Mouse (Mus musculus) CD4-positive, CD25-positive, alpha-beta regulatory T cell, adult 4 months (primary cell): ENCODE measurements around the gene Wdr95. TPM values are rescaled to one million over a fixed set of nuclear protein-coding genes. Genes with fewer than 3 reads are reported as not detected.

Experiments
- ATAC-seq: one replicate; pipeline ENCODE4 v1.8.0; 2017
- polyA plus RNA-seq, 2 experiments: library from polyadenylated mRNA; unstranded; fragments of 100-300 nt; shearing (Covaris generic); gene quantifications; one replicate each; pipeline ENCODE4 v1.2.1; 2017

Wdr95 gene
- polyA plus RNA-seq, 2 experiments from 2014 or later = not detected

GRCm38 (mm10) chr5:149634409-149635035 is 106.0 kb downstream of the Wdr95 start:
- no peak for ATAC-seq

GRCm38 (mm10) chr5:149635556-149635955 is 107.1 kb downstream of the Wdr95 start:
- no peak for ATAC-seq

- peak; percentile 87 for ATAC-seq
These were observed 107.8 kb downstream of the Wdr95 start, which contains the start of gene Hsph1 for GRCm38 (mm10) chr5:149636075-149636920. Gene Hsph1 (minus strand): TSS chr5:149636376.

DNA sequence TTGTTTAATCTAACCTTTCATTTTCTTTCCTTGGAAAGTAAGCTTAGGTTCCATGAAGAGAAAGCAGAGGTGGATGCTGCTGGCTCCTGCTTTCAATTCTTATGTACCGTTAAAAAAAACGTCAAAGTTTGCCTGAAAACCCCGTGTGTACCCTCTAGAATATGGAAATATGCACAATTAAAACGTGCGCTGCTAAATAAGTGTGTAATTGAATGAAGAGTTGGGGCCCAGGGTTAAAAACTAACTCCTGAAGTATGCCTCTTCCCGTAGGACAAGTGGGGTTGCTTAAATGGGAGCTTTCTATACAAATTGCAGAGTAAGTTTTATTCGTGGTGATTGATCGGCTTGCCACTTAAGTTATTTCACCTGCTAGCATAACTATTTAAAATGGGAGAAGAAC is 108.8 kb downstream of the Wdr95 start:
- no peak for ATAC-seq

DNA sequence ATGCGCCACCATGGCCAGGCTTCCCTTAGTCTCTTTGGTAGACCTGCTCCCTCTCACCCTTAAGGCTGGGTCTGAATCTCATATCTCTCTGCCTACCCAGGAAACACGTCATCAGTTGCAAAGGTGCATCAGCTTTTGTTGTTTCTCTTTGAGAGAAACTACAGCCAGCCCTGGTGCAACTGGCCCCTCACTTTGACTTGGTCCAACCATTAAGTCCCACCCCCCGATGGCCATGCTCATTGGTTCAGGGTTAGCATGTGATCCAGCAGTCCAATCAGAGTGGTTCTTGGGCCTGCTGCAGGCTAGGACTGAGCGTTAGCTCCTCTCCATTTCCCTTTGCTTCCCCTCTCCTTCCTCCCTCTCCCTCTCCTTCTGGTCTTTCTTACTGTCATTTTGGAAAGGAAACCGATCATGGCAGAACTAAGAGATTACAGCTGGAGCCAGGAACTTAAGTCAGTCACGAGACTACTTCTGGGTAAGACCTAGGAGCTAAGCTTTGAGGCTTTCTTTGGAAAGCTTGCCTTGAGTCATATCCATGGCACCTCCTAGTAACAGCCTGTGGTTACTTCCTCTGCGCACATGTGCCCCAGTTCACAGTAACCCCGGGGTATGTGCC is 112.9 kb downstream of the Wdr95 start:
- no peak for ATAC-seq

DNA sequence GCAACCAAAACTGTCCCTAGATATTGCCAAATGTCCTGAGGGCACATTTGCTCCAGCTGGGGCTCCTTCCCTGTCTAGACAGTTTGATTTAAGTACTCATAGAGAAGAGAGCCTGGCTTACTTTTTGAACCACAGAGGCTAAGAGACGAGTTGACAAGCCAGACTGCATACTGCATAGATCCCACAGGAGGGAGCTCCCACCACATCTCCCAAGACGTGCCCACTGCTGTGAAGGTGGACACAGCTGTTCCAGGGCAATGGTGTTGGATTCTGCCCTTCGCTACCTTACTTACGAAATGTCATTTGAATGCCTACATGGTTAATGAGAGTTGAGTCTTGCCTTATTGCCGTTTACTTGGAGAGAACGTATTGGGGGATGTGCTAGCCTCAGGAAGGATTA is 113.9 kb downstream of the Wdr95 start:
- ATAC-seq = no peak

- no peak for ATAC-seq
These were observed 114.5 kb downstream of the Wdr95 start for GRCm38 (mm10) chr5:149642783-149643509.

GRCm38 (mm10) chr5:149647367-149648115 is 119.1 kb downstream of the Wdr95 start:
- no peak for ATAC-seq

DNA sequence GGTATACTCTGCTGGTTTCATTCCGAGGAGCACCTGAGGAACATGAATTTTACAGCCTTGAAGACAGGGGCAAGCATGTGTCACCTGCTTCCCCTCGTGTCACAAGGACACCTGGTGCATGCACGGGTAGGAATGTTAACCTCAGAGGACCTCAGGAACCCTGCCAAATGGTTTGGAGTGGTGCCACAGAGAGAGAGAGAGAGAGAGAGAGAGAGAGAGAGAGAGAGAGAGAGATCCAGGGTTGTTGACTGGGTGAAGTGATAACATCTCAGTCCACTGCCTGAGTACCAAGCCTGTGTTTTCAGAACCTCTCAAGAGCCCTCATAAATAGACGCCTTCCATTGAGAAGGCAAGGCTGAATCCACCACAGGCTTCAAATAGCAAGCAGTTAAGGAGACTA is 119.7 kb downstream of the Wdr95 start:
- no peak for ATAC-seq

DNA sequence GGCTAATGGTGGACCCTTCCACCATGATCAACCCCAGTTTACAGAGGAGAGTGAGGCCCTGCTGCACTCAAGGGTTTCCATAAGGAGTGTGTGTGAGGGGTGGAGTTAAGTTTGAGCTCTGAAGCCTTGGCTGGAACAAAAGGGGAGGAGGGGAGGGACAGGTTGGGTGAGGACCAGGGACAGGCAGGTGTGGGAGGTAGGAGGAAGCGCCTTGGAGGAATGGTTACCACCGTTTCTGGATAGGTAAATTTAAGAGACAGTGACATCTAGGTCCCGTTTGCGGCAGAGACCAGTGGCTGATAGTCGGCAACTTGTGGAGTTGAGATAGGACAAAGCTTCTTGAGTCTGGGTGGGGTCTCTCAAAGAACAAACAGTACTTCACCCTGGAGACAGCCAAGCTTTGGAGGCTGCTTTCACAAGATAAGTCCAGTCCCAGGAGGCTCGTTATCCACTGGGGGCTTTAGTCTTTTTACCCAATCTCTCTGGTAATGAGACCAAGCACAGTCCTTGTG is 120.5 kb downstream of the Wdr95 start:
- ATAC-seq = no peak

GRCm38 (mm10) chr5:149649499-149650178 is 121.2 kb downstream of the Wdr95 start:
- ATAC-seq = no peak

DNA sequence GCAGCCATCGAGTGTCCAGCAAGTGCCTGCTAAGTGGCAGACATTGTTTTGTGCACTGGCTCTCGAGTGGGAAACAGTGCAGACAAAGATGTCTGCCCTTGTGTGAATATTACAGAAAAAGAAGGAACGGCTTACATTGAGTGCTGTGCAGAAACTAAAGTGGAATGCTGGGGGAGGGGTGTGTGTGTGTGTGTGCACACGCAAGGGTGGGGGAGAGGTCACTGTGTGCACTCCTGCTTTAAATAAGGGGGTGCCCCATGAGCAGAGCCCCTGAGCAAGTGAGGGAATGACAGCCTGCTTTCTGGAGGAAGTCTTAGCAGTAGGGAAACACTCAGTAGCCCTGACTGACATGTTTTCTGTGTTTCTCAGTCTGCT is 121.7 kb downstream of the Wdr95 start:
- ATAC-seq = no peak

DNA sequence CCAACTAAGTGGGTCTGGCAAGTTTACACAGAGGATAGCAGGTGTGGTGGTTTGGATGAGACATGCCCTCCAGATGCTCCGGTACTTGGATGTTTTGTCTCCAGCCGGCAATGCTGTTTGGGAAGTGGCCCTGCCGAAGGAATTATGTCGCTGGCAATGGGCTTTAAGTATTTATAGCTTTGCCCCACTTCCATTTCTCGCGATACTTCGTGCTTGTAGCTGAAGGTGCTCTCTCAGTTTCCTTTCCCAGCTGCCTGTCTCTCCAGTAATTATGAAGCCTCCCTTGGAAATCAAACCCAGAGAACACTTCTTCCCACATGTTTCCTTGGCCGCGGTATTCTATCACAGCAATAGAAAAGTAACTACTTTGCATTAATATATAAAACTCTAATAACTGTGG is 127.2 kb downstream of the Wdr95 start:
- no peak for ATAC-seq

DNA sequence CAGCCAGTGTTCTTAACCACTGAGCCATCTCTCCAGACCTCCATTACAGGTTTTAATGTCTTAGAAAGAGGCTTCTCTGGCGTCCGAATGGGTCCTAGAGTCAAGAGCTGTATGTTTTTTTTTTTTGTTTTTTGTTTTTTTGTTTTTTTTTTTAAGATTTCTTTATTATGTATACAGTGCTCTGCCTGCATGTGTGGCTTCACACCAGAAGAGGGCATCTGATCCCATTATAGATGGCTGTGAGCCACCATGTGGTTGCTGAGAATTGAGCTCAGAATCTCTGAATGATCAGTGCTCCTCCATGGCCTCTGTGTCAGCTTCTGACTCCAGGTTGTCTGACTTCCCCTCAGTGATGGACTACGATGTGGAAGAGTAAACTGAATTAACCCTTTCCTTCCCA is 129.5 kb downstream of the Wdr95 start:
- no peak for ATAC-seq

GRCm38 (mm10) chr5:149658741-149659413 is 130.4 kb downstream of the Wdr95 start:
- no peak for ATAC-seq

DNA sequence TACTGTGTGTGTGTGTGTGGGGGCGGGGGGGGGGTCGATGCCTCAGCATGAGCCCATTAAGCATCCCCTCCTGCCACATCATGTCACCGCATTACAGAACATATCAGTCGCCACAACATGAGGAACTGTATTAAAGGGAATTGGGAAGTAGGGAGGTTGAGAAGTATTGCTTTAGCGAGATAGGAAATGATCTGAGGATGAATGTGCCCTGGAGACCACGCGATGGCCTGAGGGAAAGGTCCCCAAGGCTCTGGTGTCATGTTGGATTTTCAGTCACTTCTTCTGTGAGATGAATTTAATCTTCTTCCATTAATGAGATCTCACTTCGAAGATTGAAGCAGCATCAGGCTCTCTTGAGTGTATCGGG is 130.9 kb downstream of the Wdr95 start:
- ATAC-seq = no peak

- no peak for ATAC-seq
These were observed 132.9 kb downstream of the Wdr95 start for GRCm38 (mm10) chr5:149661428-149661827.
